Mouse (Mus musculus): ENCODE measurements at regions not wholly inside any gene's neighbourhood (a gene's known extent, or its start where the extent isn't known, plus 50 kb on each side); places are given as distances from the start of the nearest gene placed in this dataset.

DNA sequence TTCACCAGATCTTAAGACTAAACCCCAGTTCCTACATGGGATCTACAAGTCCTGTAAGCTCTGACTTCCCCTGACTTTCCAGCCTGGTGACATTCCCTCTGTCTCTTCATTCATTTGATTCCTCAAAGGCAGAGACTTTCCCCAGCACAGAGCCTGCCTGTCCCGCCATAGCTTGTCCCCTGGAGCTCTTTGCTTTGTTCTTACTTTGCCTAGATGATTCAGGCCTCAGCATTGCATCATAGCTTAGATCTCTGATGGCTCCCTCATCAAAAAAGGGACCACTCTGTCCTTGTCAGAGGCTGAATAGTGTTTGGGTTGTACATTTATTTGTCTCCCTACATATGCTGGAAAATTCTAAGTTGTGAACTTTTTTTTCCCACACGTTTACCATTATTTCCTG is 57.6 kb upstream of the Exoc6 start:
- no peak for TF ChIP-seq CTCF (IDR thresholded peaks at IDR 0.05; ENCODE audit: low read depth, low read length)
- no peak for TF ChIP-seq POLR2A (IDR thresholded peaks at IDR 0.05; ENCODE audit: borderline replicate concordance, low read depth, low read length)
- no peak overlapping the region for H3K27ac ChIP-seq (ENCODE audit: insufficient read depth, low read depth, low read length)
- H3K4me1 ChIP-seq (ENCODE audit: control insufficient read depth, insufficient read depth, low read length) = peaks cover 27% of the 10 kb centered on the region
- no peak overlapping the region for H3K4me3 ChIP-seq (ENCODE audit: insufficient read depth, low read length)

- peaks cover 27% of the 10 kb centered on the region for H3K4me1 ChIP-seq (ENCODE audit: control insufficient read depth, insufficient read depth, low read length)
- H3K27ac ChIP-seq (ENCODE audit: insufficient read depth, low read depth, low read length) = no peak overlapping the region
- TF ChIP-seq CTCF (IDR thresholded peaks at IDR 0.05; ENCODE audit: low read depth, low read length) (no peak), POLR2A (IDR thresholded peaks at IDR 0.05; ENCODE audit: borderline replicate concordance, low read depth, low read length) (no peak)
- no peak overlapping the region for H3K4me3 ChIP-seq (ENCODE audit: insufficient read depth, low read length)
Measured at GRCm38 (mm10) chr19:37493378-37493777, 56.8 kb upstream of the Exoc6 start.

DNA sequence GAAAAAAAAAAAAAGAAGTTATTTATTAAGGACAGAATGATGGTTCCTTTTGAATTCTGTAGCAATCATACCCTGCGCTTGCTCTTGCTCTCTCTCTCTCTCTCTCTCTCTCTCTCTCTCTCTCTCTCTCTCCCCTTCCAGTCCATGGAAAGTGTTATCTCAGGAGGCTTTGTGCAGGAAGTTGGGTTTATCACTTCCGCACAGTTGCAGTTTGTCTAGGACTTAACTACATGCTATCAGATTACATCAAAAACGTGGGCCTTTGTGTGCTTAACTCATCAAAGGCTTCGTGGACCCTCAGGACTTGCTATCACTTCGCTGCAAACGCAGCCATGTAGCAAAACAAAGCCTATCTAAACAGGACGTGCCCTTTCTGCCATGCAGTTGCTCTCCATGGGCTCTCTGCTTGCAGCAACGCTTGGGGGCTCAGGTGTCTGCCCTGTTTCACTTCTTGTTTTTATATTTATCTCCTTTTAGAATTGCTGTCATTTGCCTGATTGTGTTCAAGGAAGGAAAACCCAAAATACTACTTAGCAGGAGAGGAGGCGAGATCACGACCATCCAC is 56.2 kb upstream of the Exoc6 start:
- H3K4me3 ChIP-seq (ENCODE audit: insufficient read depth, low read length) = no peak overlapping the region
- H3K4me1 ChIP-seq (ENCODE audit: control insufficient read depth, insufficient read depth, low read length) = peaks cover 24% of the 10 kb centered on the region
- TF ChIP-seq CTCF (IDR thresholded peaks at IDR 0.05; ENCODE audit: low read depth, low read length) (no peak), POLR2A (IDR thresholded peaks at IDR 0.05; ENCODE audit: borderline replicate concordance, low read depth, low read length) (no peak)
- peak overlapping the region; percentile 96; the same call in 1 of the 2 replicates for H3K27ac ChIP-seq (ENCODE audit: insufficient read depth, low read depth, low read length)

- TF ChIP-seq CTCF (IDR thresholded peaks at IDR 0.05; ENCODE audit: low read depth, low read length) (no peak), POLR2A (IDR thresholded peaks at IDR 0.05; ENCODE audit: borderline replicate concordance, low read depth, low read length) (no peak)
- Histone ChIP-seq H3K4me3 (ENCODE audit: insufficient read depth, low read length) (no peak overlapping the region), H3K4me1 (ENCODE audit: control insufficient read depth, insufficient read depth, low read length) (peaks cover 24% of the 10 kb centered on the region), H3K27ac (ENCODE audit: insufficient read depth, low read depth, low read length) (peak overlapping the region; percentile 96)
Measured at GRCm38 (mm10) chr19:37494806-37495205, 55.4 kb upstream of the Exoc6 start.

DNA sequence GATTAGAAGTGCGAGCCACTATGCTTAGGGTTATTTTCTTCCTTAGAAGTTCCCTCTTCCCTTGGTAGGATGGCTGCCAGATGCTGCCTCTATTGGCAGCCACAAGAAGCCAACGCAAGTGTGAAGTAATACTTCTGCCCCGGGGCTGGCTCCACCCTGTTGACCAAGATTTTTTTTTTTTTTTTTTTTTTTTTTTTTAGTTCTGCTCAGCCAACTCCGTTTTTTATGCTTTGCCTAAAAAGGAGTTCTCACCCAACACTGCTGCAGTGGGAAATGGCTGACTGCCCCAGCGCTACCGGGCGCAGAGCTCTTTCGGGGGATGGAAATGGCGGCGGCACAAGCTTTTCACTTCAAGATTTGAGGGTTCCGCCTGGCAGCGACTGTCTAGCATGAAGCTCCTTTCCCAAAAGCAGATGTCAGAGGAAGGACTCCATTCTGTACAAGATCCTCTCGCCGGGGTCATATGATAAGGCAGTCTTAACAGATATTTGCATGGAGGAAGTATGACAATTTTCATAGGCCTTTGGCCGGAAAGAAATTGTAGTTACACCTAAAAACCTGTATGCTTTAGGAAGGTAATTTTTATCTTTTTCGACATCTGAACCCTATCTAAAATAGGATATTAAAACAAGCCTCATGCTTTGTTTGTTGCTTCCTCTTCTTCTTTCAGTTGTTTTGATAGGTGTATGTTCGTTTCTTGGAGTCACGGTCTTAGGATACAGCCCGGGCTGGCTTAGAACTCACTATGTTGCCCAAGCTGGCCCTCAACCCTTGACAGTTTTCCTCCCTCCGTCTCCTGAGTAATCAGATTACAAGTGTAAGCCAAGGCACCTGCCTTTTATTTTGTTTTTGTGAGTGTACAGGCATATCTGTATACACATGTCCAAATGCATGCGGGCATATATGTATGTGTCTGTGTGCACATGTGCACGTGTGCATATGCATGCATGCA is 54.6 kb upstream of the Exoc6 start:
- Histone ChIP-seq H3K4me1 (ENCODE audit: control insufficient read depth, insufficient read depth, low read length) (peaks cover 22% of the 10 kb centered on the region), H3K27ac (ENCODE audit: insufficient read depth, low read depth, low read length) (peak overlapping the region; percentile 96), H3K4me3 (ENCODE audit: insufficient read depth, low read length) (peak overlapping the region; percentile 49)
- TF ChIP-seq POLR2A (IDR thresholded peaks at IDR 0.05; ENCODE audit: borderline replicate concordance, low read depth, low read length) (no peak), CTCF (IDR thresholded peaks at IDR 0.05; ENCODE audit: low read depth, low read length) (no peak)

DNA sequence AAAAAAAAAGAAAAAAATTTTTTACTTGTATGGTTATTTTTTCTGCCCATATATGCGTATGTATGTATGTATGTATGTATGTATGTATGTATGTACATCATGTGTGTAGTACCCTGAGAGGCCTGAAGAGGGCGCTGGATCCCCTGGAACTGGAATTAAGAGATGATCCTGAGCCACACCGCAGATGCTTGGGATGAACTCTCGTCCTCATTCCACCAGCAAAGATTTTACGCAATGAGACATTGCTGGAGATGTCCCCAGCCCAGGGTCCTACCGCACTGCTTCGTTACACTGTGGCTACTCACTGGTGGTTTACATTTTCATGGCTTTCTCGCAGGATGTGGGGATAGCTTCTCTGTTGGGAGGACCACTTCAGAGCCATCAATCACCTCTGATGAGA is 53.5 kb upstream of the Exoc6 start:
- H3K27ac ChIP-seq (ENCODE audit: insufficient read depth, low read depth, low read length) = no peak overlapping the region
- TF ChIP-seq POLR2A (IDR thresholded peaks at IDR 0.05; ENCODE audit: borderline replicate concordance, low read depth, low read length) (no peak), CTCF (IDR thresholded peaks at IDR 0.05; ENCODE audit: low read depth, low read length) (no peak)
- no peak overlapping the region for H3K4me3 ChIP-seq (ENCODE audit: insufficient read depth, low read length)
- peaks cover 20% of the 10 kb centered on the region for H3K4me1 ChIP-seq (ENCODE audit: control insufficient read depth, insufficient read depth, low read length)

DNA sequence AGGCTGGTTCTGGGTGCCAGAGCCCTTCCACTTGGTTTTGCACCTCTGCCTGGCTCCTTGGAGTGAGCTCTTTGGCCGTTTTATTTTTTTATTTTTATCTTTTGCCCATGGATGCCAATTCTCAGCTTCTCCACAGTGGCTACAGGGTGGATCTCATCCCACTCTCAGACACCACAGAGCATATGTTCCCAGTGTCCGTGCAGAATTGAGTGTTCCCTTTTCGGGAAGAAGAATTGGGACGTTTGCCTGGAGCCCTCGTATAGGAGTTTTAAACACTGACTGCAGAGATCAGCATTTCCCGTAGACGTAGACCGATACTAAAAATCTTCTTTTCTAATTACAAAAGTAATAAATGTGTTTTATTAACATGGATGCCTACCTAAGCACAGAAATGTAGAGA is 53.1 kb upstream of the Exoc6 start:
- peaks cover 22% of the 10 kb centered on the region for H3K4me1 ChIP-seq (ENCODE audit: control insufficient read depth, insufficient read depth, low read length)
- H3K27ac ChIP-seq (ENCODE audit: insufficient read depth, low read depth, low read length) = no peak overlapping the region
- no peak for TF ChIP-seq CTCF (IDR thresholded peaks at IDR 0.05; ENCODE audit: low read depth, low read length)
- TF ChIP-seq POLR2A (IDR thresholded peaks at IDR 0.05; ENCODE audit: borderline replicate concordance, low read depth, low read length) = no peak
- no peak overlapping the region for H3K4me3 ChIP-seq (ENCODE audit: insufficient read depth, low read length)

- no peak overlapping the region for H3K27ac ChIP-seq (ENCODE audit: insufficient read depth, low read depth, low read length)
- peaks cover 31% of the 10 kb centered on the region for H3K4me1 ChIP-seq (ENCODE audit: control insufficient read depth, insufficient read depth, low read length)
- TF ChIP-seq POLR2A (IDR thresholded peaks at IDR 0.05; ENCODE audit: borderline replicate concordance, low read depth, low read length) = no peak
- TF ChIP-seq CTCF (IDR thresholded peaks at IDR 0.05; ENCODE audit: low read depth, low read length) = no peak
- H3K4me3 ChIP-seq (ENCODE audit: insufficient read depth, low read length) = no peak overlapping the region
Measured at GRCm38 (mm10) chr19:37498438-37498837, 51.8 kb upstream of the Exoc6 start.

Measured in bone marrow macrophage, adult 2 months (primary cell).